16 mouse cellular contexts compared by ENCODE assay signal in genomic region chr4:155906125-155906524, GRCm38 (mm10). TPM values are rescaled to one million over a fixed set of nuclear protein-coding genes. Genes with fewer than 3 reads are reported as not detected.
DNase-seq lines count a peak whose midpoint lies in the region; ATAC-seq lines count a peak whose summit lies in the region.
"Had no signal": no experiment of that assay in that cellular context is flagged by ENCODE, and none has a peak within 500 bp of the region (broad histone marks: within the 10 kb centered on the region; RNA-seq: fewer than 3 reads in every experiment).

No protein-coding gene starts in this region.

- no peak overlapping the region for H3K27ac ChIP-seq in forebrain, embryonic 11.5 days (ENCODE audit: low read depth, low read length)
- H3K27ac ChIP-seq in forebrain, embryonic 13.5 days = no peak overlapping the region
- H3K27ac ChIP-seq in midbrain, embryonic 10.5 days (replicated peaks) = no peak overlapping the region
- no peak overlapping the region for H3K27ac ChIP-seq in midbrain, embryonic 11.5 days (ENCODE audit: low read depth, low read length)
- H3K27ac ChIP-seq: forebrain, embryonic 15.5 days; hindbrain, embryonic 13.5 days; kidney, embryonic 15.5 days had no signal

- H3K9me3 ChIP-seq in forebrain, embryonic 11.5 days (ENCODE audit: control insufficient read depth, low read length) = no peaks in the 10 kb centered on the region
- no peaks in the 10 kb centered on the region for H3K9me3 ChIP-seq in forebrain, embryonic 13.5 days (replicated peaks)
- no peaks in the 10 kb centered on the region for H3K9me3 ChIP-seq in midbrain, embryonic 10.5 days (replicated peaks)
- H3K9me3 ChIP-seq in midbrain, embryonic 11.5 days (ENCODE audit: control insufficient read depth, low read length) = no peaks in the 10 kb centered on the region
- H3K9me3 ChIP-seq: forebrain, embryonic 15.5 days; G1E; hindbrain, embryonic 13.5 days; kidney, embryonic 15.5 days had no signal

- no peaks in the 10 kb centered on the region for H3K27me3 ChIP-seq in forebrain, embryonic 11.5 days (ENCODE audit: control insufficient read depth, insufficient read depth, low read length)
- no peaks in the 10 kb centered on the region for H3K27me3 ChIP-seq in forebrain, embryonic 13.5 days
- no peaks in the 10 kb centered on the region for H3K27me3 ChIP-seq in midbrain, embryonic 10.5 days (ENCODE audit: low read depth, poor library complexity, severe bottlenecking)
- H3K27me3 ChIP-seq in midbrain, embryonic 11.5 days (ENCODE audit: control insufficient read depth, insufficient read depth, low read length) = no peaks in the 10 kb centered on the region
- H3K27me3 ChIP-seq: forebrain, embryonic 15.5 days; hindbrain, embryonic 13.5 days; kidney, embryonic 15.5 days had no signal

- H3K4me1 ChIP-seq in forebrain, embryonic 11.5 days (replicated peaks; ENCODE audit: control insufficient read depth, insufficient read depth, low read length) = no peaks in the 10 kb centered on the region
- H3K4me1 ChIP-seq in forebrain, embryonic 13.5 days = no peaks in the 10 kb centered on the region
- H3K4me1 ChIP-seq in midbrain, embryonic 10.5 days = no peaks in the 10 kb centered on the region
- no peaks in the 10 kb centered on the region for H3K4me1 ChIP-seq in midbrain, embryonic 11.5 days (ENCODE audit: control insufficient read depth, insufficient read depth, low read length)
- H3K4me1 ChIP-seq: hindbrain, embryonic 13.5 days; kidney, embryonic 15.5 days had no signal

- no peak overlapping the region for H3K4me3 ChIP-seq in forebrain, embryonic 11.5 days (ENCODE audit: low read depth, low read length)
- H3K4me3 ChIP-seq in forebrain, embryonic 13.5 days = no peak overlapping the region
- H3K4me3 ChIP-seq in midbrain, embryonic 10.5 days = no peak overlapping the region
- H3K4me3 ChIP-seq in midbrain, embryonic 11.5 days (ENCODE audit: low read depth, low read length) = no peak overlapping the region
- H3K4me3 ChIP-seq: forebrain, embryonic 15.5 days; hindbrain, embryonic 13.5 days; kidney, embryonic 15.5 days had no signal

- ATAC-seq in forebrain, embryonic 11.5 days (replicated peaks; ENCODE audit: low FRiP score) = no peak
- ATAC-seq in forebrain, embryonic 13.5 days = no peak
- no peak for ATAC-seq in midbrain, embryonic 11.5 days (ENCODE audit: low FRiP score)
- ATAC-seq: CD4-positive, CD25-positive, alpha-beta regulatory T cell, adult 4 months; forebrain, embryonic 15.5 days; midbrain, embryonic 16.5 days had no signal

- peak; percentile 5 to 18 for DNase-seq in adrenal gland, adult (ENCODE audit: inconsistent age in 2 of 2, low spot score in 1 of 2)
- no peak for DNase-seq in adrenal gland, postnatal 25 days
- DNase-seq in forebrain, embryonic 11.5 days (ENCODE audit: low spot score) = peak; percentile 50
- peak; percentile 0 to 35 for DNase-seq in kidney, postnatal 25 days
- DNase-seq in kidney, postnatal 36 days = no peak
- DNase-seq in midbrain, embryonic 10.5 days (ENCODE audit: low spot score) = peak; percentile 9
- no peak for DNase-seq in midbrain, embryonic 11.5 days (ENCODE audit: low spot score, missing footprints)
- DNase-seq: left cerebral cortex, postnatal 4 days; retina, postnatal 1 day had no signal

- peaks cover 4% of the 10 kb centered on the region; the same call in 1 of the 2 replicates for H3K36me3 ChIP-seq in forebrain, embryonic 11.5 days (ENCODE audit: control insufficient read depth, insufficient read depth, low read length)
- peaks cover 66% of the 10 kb centered on the region for H3K36me3 ChIP-seq in forebrain, embryonic 13.5 days (ENCODE audit: poor library complexity, severe bottlenecking)
- H3K36me3 ChIP-seq in midbrain, embryonic 10.5 days = peaks cover 60% of the 10 kb centered on the region
- peaks cover 28% of the 10 kb centered on the region for H3K36me3 ChIP-seq in midbrain, embryonic 11.5 days (ENCODE audit: control insufficient read depth, insufficient read depth, low read length)

- H3K4me2 ChIP-seq in forebrain, embryonic 11.5 days (ENCODE audit: low read depth, low read length, severe bottlenecking) = no peak overlapping the region
- H3K4me2 ChIP-seq in forebrain, embryonic 13.5 days = no peak overlapping the region
- no peak overlapping the region for H3K4me2 ChIP-seq in midbrain, embryonic 11.5 days
- H3K4me2 ChIP-seq: forebrain, embryonic 15.5 days; hindbrain, embryonic 13.5 days; kidney, embryonic 15.5 days had no signal

- WGBS in forebrain, embryonic 11.5 days = 85% methylated on average over 9 of the region's 9 CpGs
- WGBS in forebrain, embryonic 13.5 days = 80% methylated on average over 9 of the region's 9 CpGs
- WGBS in midbrain, embryonic 10.5 days = 84% methylated on average over 9 of the region's 9 CpGs
- WGBS in midbrain, embryonic 11.5 days = 87% methylated on average over 9 of the region's 9 CpGs

- H3K9ac ChIP-seq in forebrain, embryonic 11.5 days (ENCODE audit: low read length) = no peak overlapping the region
- no peak overlapping the region for H3K9ac ChIP-seq in forebrain, embryonic 13.5 days
- no peak overlapping the region for H3K9ac ChIP-seq in midbrain, embryonic 11.5 days (ENCODE audit: low read length)
- H3K9ac ChIP-seq: forebrain, embryonic 15.5 days; hindbrain, embryonic 13.5 days; kidney, embryonic 15.5 days had no signal

RNA-seq across cellular contexts. Expression of gene Acap3, which starts 14.5 kb away (rescaled TPM):
- 23.6 and 27.1 TPM in 2 replicates for total RNA-seq in adrenal gland, postnatal 25 days (2021)
- polyA plus RNA-seq in forebrain, embryonic 11.5 days (2014; fragmentation: Nextera tagmentation; extraction: Ambion mirVana) = 34.6 and 34.8 TPM in 2 replicates
- polyA plus RNA-seq in forebrain, embryonic 13.5 days (2015; fragmentation: Nextera tagmentation; extraction: Ambion mirVana) = 51.0 and 56.7 TPM in 2 replicates
- polyA plus RNA-seq in midbrain, embryonic 10.5 days (2016; fragmentation: Nextera tagmentation; extraction: Ambion mirVana) = 24.3 and 38.4 TPM in 2 replicates
- 25.6 and 27.5 TPM in 2 replicates for polyA plus RNA-seq in midbrain, embryonic 11.5 days (2014; fragmentation: Nextera tagmentation; extraction: Ambion mirVana)

RNA-seq across cellular contexts. Expression of gene Pusl1, which starts 14.5 kb away (rescaled TPM):
- total RNA-seq in adrenal gland, postnatal 25 days (2021) = 36.3 and 38.8 TPM in 2 replicates
- polyA plus RNA-seq in forebrain, embryonic 11.5 days (2014; fragmentation: Nextera tagmentation; extraction: Ambion mirVana) = 53.4 and 53.7 TPM in 2 replicates
- polyA plus RNA-seq in forebrain, embryonic 13.5 days (2015; fragmentation: Nextera tagmentation; extraction: Ambion mirVana) = 46.5 and 54.2 TPM in 2 replicates
- polyA plus RNA-seq in midbrain, embryonic 10.5 days (2016; fragmentation: Nextera tagmentation; extraction: Ambion mirVana) = 50.7 and 53.4 TPM in 2 replicates
- 37.2 and 39.4 TPM in 2 replicates for polyA plus RNA-seq in midbrain, embryonic 11.5 days (2014; fragmentation: Nextera tagmentation; extraction: Ambion mirVana)

RNA-seq across cellular contexts. Expression of gene Ints11, which starts 36.8 kb away (rescaled TPM):
- total RNA-seq in adrenal gland, postnatal 25 days (2021) = 32.4 and 36.9 TPM in 2 replicates
- 108 and 117 TPM in 2 replicates for polyA plus RNA-seq in forebrain, embryonic 11.5 days (2014; fragmentation: Nextera tagmentation; extraction: Ambion mirVana)
- 96.2 and 106 TPM in 2 replicates for polyA plus RNA-seq in forebrain, embryonic 13.5 days (2015; fragmentation: Nextera tagmentation; extraction: Ambion mirVana)
- polyA plus RNA-seq in midbrain, embryonic 10.5 days (2016; fragmentation: Nextera tagmentation; extraction: Ambion mirVana) = 114 and 116 TPM in 2 replicates
- 102 and 103 TPM in 2 replicates for polyA plus RNA-seq in midbrain, embryonic 11.5 days (2014; fragmentation: Nextera tagmentation; extraction: Ambion mirVana)

RNA-seq across cellular contexts. Expression of gene Cptp, which starts 36.9 kb away (rescaled TPM):
- total RNA-seq in adrenal gland, postnatal 25 days (2021) = 13.8 and 23.0 TPM in 2 replicates
- 22.3 and 27.0 TPM in 2 replicates for polyA plus RNA-seq in forebrain, embryonic 11.5 days (2014; fragmentation: Nextera tagmentation; extraction: Ambion mirVana)
- 19.1 and 22.3 TPM in 2 replicates for polyA plus RNA-seq in forebrain, embryonic 13.5 days (2015; fragmentation: Nextera tagmentation; extraction: Ambion mirVana)
- 21.6 and 24.6 TPM in 2 replicates for polyA plus RNA-seq in midbrain, embryonic 10.5 days (2016; fragmentation: Nextera tagmentation; extraction: Ambion mirVana)
- polyA plus RNA-seq in midbrain, embryonic 11.5 days (2014; fragmentation: Nextera tagmentation; extraction: Ambion mirVana) = 24.7 and 24.8 TPM in 2 replicates

RNA-seq across cellular contexts. Expression of gene Ube2j2, which starts 37.5 kb away (rescaled TPM):
- 71.7 and 76.6 TPM in 2 replicates for total RNA-seq in adrenal gland, postnatal 25 days (2021)
- polyA plus RNA-seq in forebrain, embryonic 11.5 days (2014; fragmentation: Nextera tagmentation; extraction: Ambion mirVana) = 159 and 165 TPM in 2 replicates
- 131 and 136 TPM in 2 replicates for polyA plus RNA-seq in forebrain, embryonic 13.5 days (2015; fragmentation: Nextera tagmentation; extraction: Ambion mirVana)
- polyA plus RNA-seq in midbrain, embryonic 10.5 days (2016; fragmentation: Nextera tagmentation; extraction: Ambion mirVana) = 152 and 161 TPM in 2 replicates
- polyA plus RNA-seq in midbrain, embryonic 11.5 days (2014; fragmentation: Nextera tagmentation; extraction: Ambion mirVana) = 148 and 158 TPM in 2 replicates

Comparison
In these comparisons a context has a peak if more than half of its experiments do, and no peak if none do; other contexts are left out.
1. DNase-seq: peak in adrenal gland, adult (2 of 2), forebrain, embryonic 11.5 days (single experiment), kidney, postnatal 25 days (2 of 2) and midbrain, embryonic 10.5 days (single experiment); none in adrenal gland, postnatal 25 days (single experiment), kidney, postnatal 36 days (0 of 2) and midbrain, embryonic 11.5 days (single experiment).